Mouse (Mus musculus): Measurements from ENCODE around the gene Cadps2. TPM values are rescaled to one million over a fixed set of nuclear protein-coding genes. Genes with fewer than 3 reads are reported as not detected.

Cadps2 gene
- polyA plus RNA-seq, 1 experiment from 2014 or later = not detected

- Histone ChIP-seq H3K36me3 (ENCODE audit: inconsistent target) (no peaks in the 10 kb centered on the region), H3K79me2 (ENCODE audit: inconsistent target) (no peaks in the 10 kb centered on the region), H3K4me3 (ENCODE audit: inconsistent target) (no peak overlapping the region), H3K27ac (no peak overlapping the region)
- WGBS (ENCODE audit: missing documents) = 92% methylated on average over 3 of the region's 3 CpGs
Observed at GRCm38 (mm10) chr6:23707506-23707905, 131.7 kb downstream of the Cadps2 start.

- Histone ChIP-seq H3K27ac (no peak overlapping the region), H3K79me2 (ENCODE audit: inconsistent target) (no peaks in the 10 kb centered on the region), H3K36me3 (ENCODE audit: inconsistent target) (no peaks in the 10 kb centered on the region), H3K4me3 (ENCODE audit: inconsistent target) (no peak overlapping the region)
- WGBS (ENCODE audit: missing documents) = 90% methylated on average over 3 of the region's 3 CpGs
Observed at GRCm38 (mm10) chr6:23700879-23701278, 138.3 kb downstream of the Cadps2 start.

- no peaks in the 10 kb centered on the region for H3K36me3 ChIP-seq (ENCODE audit: inconsistent target)
- WGBS (ENCODE audit: missing documents) = 81% methylated on average over 1 of the region's 1 CpGs
- no peaks in the 10 kb centered on the region for H3K79me2 ChIP-seq (ENCODE audit: inconsistent target)
- no peak overlapping the region for H3K4me3 ChIP-seq (ENCODE audit: inconsistent target)
- no peak overlapping the region for H3K27ac ChIP-seq
Observed at GRCm38 (mm10) chr6:23678172-23678571, 161.0 kb downstream of the Cadps2 start.

- H3K79me2 ChIP-seq (ENCODE audit: inconsistent target) = no peaks in the 10 kb centered on the region
- no peak within 1 kb of the TSS for H3K4me3 ChIP-seq (ENCODE audit: inconsistent target)
- WGBS (ENCODE audit: missing documents) = 86% methylated on average over 2 of the region's 2 CpGs
- no peak within 1 kb of the TSS for H3K27ac ChIP-seq
- no peaks in the 10 kb centered on the region for H3K36me3 ChIP-seq (ENCODE audit: inconsistent target)
Observed at GRCm38 (mm10) chr6:23655036-23655435, 184.2 kb downstream of the Cadps2 start, which contains the start of gene Rnf148. Rnf148 (minus strand) TSS chr6:23655136.

GRCm38 (mm10) chr6:23650205-23650604 lies 189.0 kb downstream of the Cadps2 start, which contains the start of gene Rnf133:
Rnf133 (minus strand) TSS chr6:23650305.
- WGBS (ENCODE audit: missing documents) = 84% methylated on average over 2 of the region's 2 CpGs
- no peak within 1 kb of the TSS for H3K4me3 ChIP-seq (ENCODE audit: inconsistent target)

GRCm38 (mm10) chr6:23648732-23649131 lies 190.5 kb downstream of the Cadps2 start:
- Histone ChIP-seq H3K4me3 (ENCODE audit: inconsistent target) (no peak overlapping the region), H3K36me3 (ENCODE audit: inconsistent target) (no peaks in the 10 kb centered on the region), H3K79me2 (ENCODE audit: inconsistent target) (no peaks in the 10 kb centered on the region), H3K27ac (no peak overlapping the region)
- 4% methylated on average over 8 of the region's 8 CpGs for WGBS (ENCODE audit: missing documents)

More at GRCm38 (mm10) chr6:23650205-23650604, 189.0 kb downstream of the Cadps2 start, which contains the start of gene Rnf133:
- Histone ChIP-seq H3K36me3 (ENCODE audit: inconsistent target) (no peaks in the 10 kb centered on the region), H3K79me2 (ENCODE audit: inconsistent target) (no peaks in the 10 kb centered on the region), H3K27ac (no peak within 1 kb of the TSS)

GRCm38 (mm10) chr6:23647627-23648247 lies 191.5 kb downstream of the Cadps2 start:
- no peaks in the 10 kb centered on the region for H3K79me2 ChIP-seq (ENCODE audit: inconsistent target)
- no peak overlapping the region for H3K4me3 ChIP-seq (ENCODE audit: inconsistent target)
- H3K36me3 ChIP-seq (ENCODE audit: inconsistent target) = no peaks in the 10 kb centered on the region
- H3K27ac ChIP-seq = no peak overlapping the region
- WGBS (ENCODE audit: missing documents) = 79% methylated on average over 7 of the region's 7 CpGs

GRCm38 (mm10) chr6:23637081-23637480 lies 202.1 kb downstream of the Cadps2 start:
- 15% methylated on average over 3 of the region's 3 CpGs for WGBS (ENCODE audit: missing documents)
- H3K36me3 ChIP-seq (ENCODE audit: inconsistent target) = no peaks in the 10 kb centered on the region
- H3K4me3 ChIP-seq (ENCODE audit: inconsistent target) = no peak overlapping the region

GRCm38 (mm10) chr6:23635208-23635607 lies 204.0 kb downstream of the Cadps2 start:
- Histone ChIP-seq H3K36me3 (ENCODE audit: inconsistent target) (no peaks in the 10 kb centered on the region), H3K4me3 (ENCODE audit: inconsistent target) (no peak overlapping the region), H3K27ac (no peak overlapping the region), H3K79me2 (ENCODE audit: inconsistent target) (no peaks in the 10 kb centered on the region)
- 80% methylated on average over 3 of the region's 3 CpGs for WGBS (ENCODE audit: missing documents)

More at GRCm38 (mm10) chr6:23637081-23637480, 202.1 kb downstream of the Cadps2 start:
- H3K27ac ChIP-seq = no peak overlapping the region
- no peaks in the 10 kb centered on the region for H3K79me2 ChIP-seq (ENCODE audit: inconsistent target)

- no peak overlapping the region for H3K4me3 ChIP-seq (ENCODE audit: inconsistent target)
- WGBS (ENCODE audit: missing documents) = 94% methylated on average over 8 of the region's 9 CpGs
- H3K79me2 ChIP-seq (ENCODE audit: inconsistent target) = no peaks in the 10 kb centered on the region
- H3K36me3 ChIP-seq (ENCODE audit: inconsistent target) = no peaks in the 10 kb centered on the region
- no peak overlapping the region for H3K27ac ChIP-seq
Observed at GRCm38 (mm10) chr6:23634016-23634415, 205.2 kb downstream of the Cadps2 start.

GRCm38 (mm10) chr6:23630465-23630864 lies 208.8 kb downstream of the Cadps2 start:
- 86% methylated on average over 4 of the region's 4 CpGs for WGBS (ENCODE audit: missing documents)
- no peaks in the 10 kb centered on the region for H3K79me2 ChIP-seq (ENCODE audit: inconsistent target)
- H3K36me3 ChIP-seq (ENCODE audit: inconsistent target) = no peaks in the 10 kb centered on the region
- H3K27ac ChIP-seq = no peak overlapping the region
- H3K4me3 ChIP-seq (ENCODE audit: inconsistent target) = no peak overlapping the region

- H3K4me3 ChIP-seq (ENCODE audit: inconsistent target) = no peak overlapping the region
- WGBS (ENCODE audit: missing documents) = 92% methylated on average over 2 of the region's 2 CpGs
- no peak overlapping the region for H3K27ac ChIP-seq
- H3K79me2 ChIP-seq (ENCODE audit: inconsistent target) = no peaks in the 10 kb centered on the region
- H3K36me3 ChIP-seq (ENCODE audit: inconsistent target) = no peaks in the 10 kb centered on the region
Observed at GRCm38 (mm10) chr6:23575102-23575501, 264.1 kb downstream of the Cadps2 start.

GRCm38 (mm10) chr6:23573750-23574149 lies 265.5 kb downstream of the Cadps2 start:
- H3K27ac ChIP-seq = no peak overlapping the region
- no peaks in the 10 kb centered on the region for H3K79me2 ChIP-seq (ENCODE audit: inconsistent target)
- WGBS (ENCODE audit: missing documents) = 79% methylated on average over 4 of the region's 4 CpGs
- no peaks in the 10 kb centered on the region for H3K36me3 ChIP-seq (ENCODE audit: inconsistent target)
- H3K4me3 ChIP-seq (ENCODE audit: inconsistent target) = no peak overlapping the region

- Histone ChIP-seq H3K4me3 (ENCODE audit: inconsistent target) (no peak overlapping the region), H3K36me3 (ENCODE audit: inconsistent target) (no peaks in the 10 kb centered on the region), H3K79me2 (ENCODE audit: inconsistent target) (no peaks in the 10 kb centered on the region), H3K27ac (no peak overlapping the region)
- 93% methylated on average over 4 of the region's 4 CpGs for WGBS (ENCODE audit: missing documents)
Observed at GRCm38 (mm10) chr6:23572401-23572800, 266.8 kb downstream of the Cadps2 start.

- H3K79me2 ChIP-seq (ENCODE audit: inconsistent target) = no peaks in the 10 kb centered on the region
- H3K4me3 ChIP-seq (ENCODE audit: inconsistent target) = no peak overlapping the region
- 89% methylated on average over 4 of the region's 4 CpGs for WGBS (ENCODE audit: missing documents)
Observed at GRCm38 (mm10) chr6:23569686-23570085, 269.5 kb downstream of the Cadps2 start.

GRCm38 (mm10) chr6:23568688-23569087 lies 270.5 kb downstream of the Cadps2 start:
- Histone ChIP-seq H3K4me3 (ENCODE audit: inconsistent target) (no peak overlapping the region), H3K36me3 (ENCODE audit: inconsistent target) (no peaks in the 10 kb centered on the region)
- WGBS (ENCODE audit: missing documents) = 80% methylated on average over 1 of the region's 1 CpGs

More at GRCm38 (mm10) chr6:23569686-23570085, 269.5 kb downstream of the Cadps2 start:
- no peaks in the 10 kb centered on the region for H3K36me3 ChIP-seq (ENCODE audit: inconsistent target)
- no peak overlapping the region for H3K27ac ChIP-seq

More at GRCm38 (mm10) chr6:23568688-23569087, 270.5 kb downstream of the Cadps2 start:
- no peak overlapping the region for H3K27ac ChIP-seq
- no peaks in the 10 kb centered on the region for H3K79me2 ChIP-seq (ENCODE audit: inconsistent target)

Measured in macrophage (primary cell).